Mouse (Mus musculus) G1E (cell line): ENCODE results near the gene Tbc1d1.

ENCODE experiments used
- CTCF ChIP-seq: IDR thresholded peaks from 2 replicates; pipeline ENCODE4 v1.5.1; 2012; ENCODE audit warnings: low read depth, low read length, inconsistent platforms, mixed read lengths
- POLR2AphosphoS5 ChIP-seq: IDR thresholded peaks from 2 replicates; pipeline ENCODE4 v1.6.1; 2012; ENCODE audit warnings: low read depth, low read length, inconsistent platforms; ENCODE audit not compliant: insufficient replicate concordance

GRCm38 (mm10) chr5:64117191-64117590, 38.9 kb upstream of the Tbc1d1 start:
- TF ChIP-seq CTCF (no peak), POLR2AphosphoS5 (no peak)
